Mouse (Mus musculus) small intestine, adult 2 months (tissue): ENCODE results near the gene Lalba.

ENCODE experiments used
- CTCF ChIP-seq: fragments of 200-500 bp; IDR thresholded peaks from 2 replicates; pipeline ENCODE4 v1.5.1; 2012; ENCODE audit warnings: low read depth, mild to moderate bottlenecking, control low read depth, inconsistent platforms, low read length, moderate library complexity, mixed read lengths; ENCODE audit not compliant: insufficient replicate concordance, insufficient read length; ENCODE audit errors: extremely low read depth
- POLR2A ChIP-seq: fragments of 200-500 bp; IDR thresholded peaks from 2 replicates; pipeline ENCODE4 v1.6.1; 2012; ENCODE audit warnings: low read depth, mild to moderate bottlenecking, control low read depth, inconsistent platforms, low read length, moderate library complexity

DNA sequence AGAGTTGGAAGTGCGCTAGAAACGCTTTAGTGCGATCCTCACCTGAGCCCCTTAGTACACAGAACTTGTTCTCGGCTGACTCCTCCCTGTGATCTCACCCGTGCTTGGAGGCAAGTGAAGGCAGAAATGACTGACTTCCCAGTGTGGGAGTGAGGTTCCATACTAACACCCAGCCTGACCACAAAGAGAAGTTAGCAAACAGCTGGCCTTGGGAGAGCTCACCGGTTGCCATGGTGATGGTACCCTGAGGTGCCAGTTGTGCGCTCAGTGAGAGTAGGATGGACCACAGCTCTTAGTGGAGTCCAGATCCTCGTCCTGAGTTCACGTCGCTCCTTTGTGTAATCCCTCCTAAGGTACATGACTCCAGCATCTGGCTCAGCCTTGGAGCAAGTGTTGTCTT is 7.6 kb downstream of the Lalba start:
- TF ChIP-seq CTCF (no peak), POLR2A (no peak)
